Mouse (Mus musculus): ENCODE results near the gene Epm2a.

DNA sequence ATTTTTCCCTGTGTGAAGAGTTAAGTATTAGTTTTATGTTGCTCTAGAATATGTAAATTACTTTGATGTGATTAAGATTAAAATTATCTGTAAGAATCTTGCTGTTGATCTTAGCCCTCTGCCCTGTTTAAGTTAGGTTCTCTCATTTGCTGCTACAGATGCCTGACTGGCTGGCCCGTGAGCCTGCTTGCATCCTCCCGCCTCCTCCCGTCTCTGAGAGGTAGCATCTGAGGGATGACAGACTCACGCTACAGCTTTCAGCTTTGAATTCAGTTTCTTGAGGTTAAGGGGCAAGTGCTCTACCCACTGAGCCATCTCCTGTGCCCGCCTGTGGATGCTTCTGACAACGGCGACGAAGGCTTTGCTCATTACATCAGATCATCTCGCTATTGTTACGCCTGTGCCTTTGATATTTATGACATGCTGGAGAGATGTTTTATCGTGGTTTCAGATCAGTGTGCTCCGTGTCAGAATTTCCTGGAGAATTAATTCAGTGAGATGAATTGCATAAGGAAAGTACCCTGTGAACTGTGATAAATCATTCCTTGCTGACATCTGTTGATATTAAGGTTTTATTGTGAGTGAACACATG lies 19.8 kb downstream of the Epm2a start:
- TF ChIP-seq FLI1 (IDR thresholded peaks at IDR 0.05; ENCODE audit: low read length) (no peak), GATA1 (IDR thresholded peaks at IDR 0.05; ENCODE audit: borderline replicate concordance, low read length) (no peak)

Data from megakaryocyte, embryonic 14.5 days (primary cell).